Mouse (Mus musculus): ENCODE data around the gene Bcan. TPM values are rescaled to one million over a fixed set of nuclear protein-coding genes. Genes with fewer than 3 reads are reported as not detected.

Bcan gene
- 0.63 and 1.1 TPM in 2 replicates for polyA plus RNA-seq (2014; fragmentation: Nextera tagmentation; extraction: Ambion mirVana)

DNA sequence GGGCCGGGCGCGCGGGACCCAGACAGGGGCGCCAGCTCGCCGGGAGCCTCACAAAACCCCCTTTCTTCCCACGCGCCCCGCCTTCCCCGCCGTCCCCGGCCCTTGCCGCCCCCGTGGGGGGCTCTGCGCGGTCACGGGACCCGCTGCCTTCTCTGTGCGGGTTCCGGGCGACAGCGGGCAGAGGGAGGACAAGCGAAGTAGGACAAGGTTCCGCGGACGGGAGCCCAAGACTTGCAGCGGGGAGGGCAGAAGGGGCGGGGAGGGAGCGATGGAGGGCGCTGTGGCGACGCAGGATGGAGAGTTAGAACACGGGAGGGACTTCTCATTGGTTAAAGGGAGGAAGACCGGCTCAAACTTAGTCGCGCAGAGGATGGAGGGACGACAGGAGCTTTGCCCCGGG, at the start of gene Bcan:
Bcan (minus strand) TSS at position 50 of the 400 bp plus-strand sequence.
- Histone ChIP-seq H3K27me3 (replicated peaks; ENCODE audit: control insufficient read depth, insufficient read depth, low read length) (peaks cover 95% of the 10 kb centered on the region), H3K4me2 (ENCODE audit: low read depth, low read length) (peak within 1 kb of the TSS; percentile 76), H3K27ac (replicated peaks; ENCODE audit: low read depth, low read length) (no peak within 1 kb of the TSS), H3K4me1 (ENCODE audit: control insufficient read depth, insufficient read depth, low read length) (peaks cover 9% of the 10 kb centered on the region; the same call in 1 of the 2 replicates), H3K36me3 (ENCODE audit: control insufficient read depth, insufficient read depth, low read length) (no peaks in the 10 kb centered on the region), H3K4me3 (ENCODE audit: low read depth, low read length) (peak within 1 kb of the TSS; percentile 47), H3K9ac (ENCODE audit: low read depth, low read length) (peak within 1 kb of the TSS; percentile 51), H3K9me3 (ENCODE audit: control insufficient read depth, low read length) (no peaks in the 10 kb centered on the region)
- ATAC-seq (ENCODE audit: low read depth) (no peak), DNase-seq (ENCODE audit: low spot score) (peak; percentile 11)
- WGBS, result under 1% methylated on average over 26 of the region's 39 CpGs

DNA sequence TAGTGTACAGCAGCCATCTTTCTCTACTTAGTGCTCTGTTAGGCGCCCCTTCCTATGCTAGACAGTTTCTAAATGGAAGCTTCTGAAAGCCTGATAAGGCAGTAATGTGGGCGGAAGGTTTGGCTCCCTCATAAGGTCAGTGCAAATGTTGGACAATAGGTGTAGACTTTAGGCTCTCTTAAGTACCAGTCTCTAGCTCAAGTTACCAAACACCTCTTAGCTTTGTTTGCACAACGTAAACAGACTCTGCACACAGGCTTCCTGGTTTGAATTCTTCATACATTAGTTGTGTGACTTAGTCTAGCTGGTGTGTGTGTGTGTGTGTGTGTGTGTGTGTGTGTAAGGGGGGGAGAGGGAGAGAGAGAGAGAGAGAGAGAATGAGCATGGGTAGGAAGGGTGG, 49.5 kb upstream of the Bcan start:
- H3K36me3 ChIP-seq (ENCODE audit: control insufficient read depth, insufficient read depth, low read length), result peaks cover 37% of the 10 kb centered on the region
- H3K9me3 ChIP-seq (ENCODE audit: control insufficient read depth, low read length), result no peaks in the 10 kb centered on the region
- no peaks in the 10 kb centered on the region for H3K27me3 ChIP-seq (replicated peaks; ENCODE audit: control insufficient read depth, insufficient read depth, low read length)
- DNase-seq (ENCODE audit: low spot score) (peak; percentile 5), ATAC-seq (ENCODE audit: low read depth) (no peak; the same call in 1 of the 2 replicates)
- H3K4me1 ChIP-seq (ENCODE audit: control insufficient read depth, insufficient read depth, low read length), result no peaks in the 10 kb centered on the region
- H3K27ac ChIP-seq (replicated peaks; ENCODE audit: low read depth, low read length), result no peak overlapping the region
- 78% methylated on average over 3 of the region's 3 CpGs for WGBS
- no peak overlapping the region for H3K9ac ChIP-seq (ENCODE audit: low read depth, low read length)
- no peak overlapping the region for H3K4me2 ChIP-seq (ENCODE audit: low read depth, low read length)
- H3K4me3 ChIP-seq (ENCODE audit: low read depth, low read length), result no peak overlapping the region

DNA sequence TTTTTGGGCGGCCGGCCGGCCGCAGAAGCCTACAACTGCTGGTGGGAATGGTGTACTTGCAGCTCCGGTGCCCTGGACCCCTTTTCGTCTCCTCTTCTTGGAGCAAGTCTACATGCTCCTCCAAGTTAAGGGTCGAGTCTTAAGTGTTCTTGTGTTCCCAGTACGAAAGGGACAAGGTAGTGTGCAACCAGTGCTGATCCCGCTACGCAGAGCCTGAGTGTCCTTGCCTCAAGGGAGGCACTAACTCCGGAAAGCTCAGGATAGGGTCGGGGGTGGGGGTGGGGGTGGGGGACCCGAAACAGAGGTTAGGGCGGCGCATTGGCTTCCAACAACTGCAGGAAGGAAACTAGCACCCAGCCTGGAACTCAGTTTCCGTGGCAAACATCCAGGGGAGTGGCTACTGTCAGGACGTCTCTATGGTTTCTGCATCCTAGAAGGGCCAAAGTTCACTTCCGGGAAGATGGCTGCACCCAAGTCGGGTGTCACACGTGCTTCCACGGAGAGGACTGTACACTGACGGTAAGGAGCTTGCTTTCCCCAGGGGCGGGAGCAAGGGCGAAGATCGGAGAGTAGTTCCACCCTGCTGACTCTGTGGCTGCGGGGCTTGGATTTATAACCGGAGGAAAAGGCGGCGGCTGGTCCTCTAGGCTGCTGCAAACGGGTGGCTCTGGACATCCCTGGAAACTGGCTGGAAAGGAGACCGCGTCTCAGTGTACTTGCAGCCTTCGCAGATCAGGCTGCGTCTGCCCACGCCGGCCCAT, 42.8 kb upstream of the Bcan start, which contains the start of gene Gpatch4:
Gpatch4 (plus strand) TSS at position 448 of the 761 bp plus-strand sequence.
- Histone ChIP-seq H3K4me3 (ENCODE audit: low read depth, low read length) (peak within 1 kb of the TSS; percentile 72), H3K9ac (ENCODE audit: low read depth, low read length) (peak within 1 kb of the TSS; percentile 70), H3K27ac (replicated peaks; ENCODE audit: low read depth, low read length) (no peak within 1 kb of the TSS; the same call in 1 of the 2 replicates), H3K4me1 (ENCODE audit: control insufficient read depth, insufficient read depth, low read length) (peaks cover 4% of the 10 kb centered on the region; the same call in 1 of the 2 replicates), H3K27me3 (replicated peaks; ENCODE audit: control insufficient read depth, insufficient read depth, low read length) (peaks cover 7% of the 10 kb centered on the region; the same call in 1 of the 2 replicates), H3K36me3 (ENCODE audit: control insufficient read depth, insufficient read depth, low read length) (0 out of 2 replicates have a peak, but pooled peaks cover 4% of the 10 kb centered on the region), H3K9me3 (ENCODE audit: control insufficient read depth, low read length) (no peaks in the 10 kb centered on the region), H3K4me2 (ENCODE audit: low read depth, low read length) (peak within 1 kb of the TSS; percentile 80)
- 13% methylated on average over 31 of the region's 36 CpGs for WGBS
- peak; percentile 96 for ATAC-seq (ENCODE audit: low read depth)
- DNase-seq (ENCODE audit: low spot score), result peak; percentile 98

DNA sequence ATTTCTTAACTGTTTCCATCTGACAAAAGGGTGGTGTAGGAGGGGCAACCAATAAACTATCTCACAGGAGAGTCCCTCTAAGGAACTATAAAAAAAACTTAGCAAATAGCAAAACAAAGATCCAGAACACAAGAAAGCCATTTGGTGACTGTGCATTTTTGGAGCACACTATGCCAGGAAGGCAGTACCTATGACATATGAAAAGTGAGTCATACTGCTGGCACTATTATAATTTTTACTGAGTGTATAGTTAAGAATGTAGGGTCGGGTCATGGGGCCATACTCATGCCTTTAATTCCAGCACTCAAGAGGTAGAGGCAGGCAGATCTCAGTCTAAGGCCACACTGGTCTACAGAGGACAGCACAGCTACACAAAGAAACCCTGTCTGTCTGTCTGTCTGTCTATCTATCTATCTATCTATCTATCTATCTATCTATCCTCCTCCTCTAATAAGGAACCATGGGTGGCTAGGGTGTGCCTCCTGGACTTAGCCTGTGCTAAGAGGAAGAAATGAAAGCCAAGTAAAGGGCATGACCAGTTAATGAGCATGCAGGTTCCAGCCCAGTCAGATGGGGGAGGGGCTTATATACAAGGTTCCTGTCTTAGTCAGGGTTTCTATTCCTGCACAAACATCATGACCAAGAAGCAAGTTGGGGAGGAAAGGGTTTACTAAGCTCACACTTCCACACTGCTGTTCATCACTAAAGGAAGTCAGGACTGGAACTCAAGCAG, 35.7 kb upstream of the Bcan start:
- Histone ChIP-seq H3K27me3 (replicated peaks; ENCODE audit: control insufficient read depth, insufficient read depth, low read length) (peaks cover 23% of the 10 kb centered on the region), H3K4me2 (ENCODE audit: low read depth, low read length) (no peak overlapping the region), H3K9me3 (ENCODE audit: control insufficient read depth, low read length) (no peaks in the 10 kb centered on the region), H3K36me3 (ENCODE audit: control insufficient read depth, insufficient read depth, low read length) (no peaks in the 10 kb centered on the region), H3K4me3 (ENCODE audit: low read depth, low read length) (no peak overlapping the region), H3K4me1 (ENCODE audit: control insufficient read depth, insufficient read depth, low read length) (no peaks in the 10 kb centered on the region), H3K27ac (replicated peaks; ENCODE audit: low read depth, low read length) (no peak overlapping the region), H3K9ac (ENCODE audit: low read depth, low read length) (no peak overlapping the region)
- no peak for DNase-seq (ENCODE audit: low spot score)
- ATAC-seq (ENCODE audit: low read depth), result no peak
- WGBS, result 56% methylated on average over 1 of the region's 1 CpGs

DNA sequence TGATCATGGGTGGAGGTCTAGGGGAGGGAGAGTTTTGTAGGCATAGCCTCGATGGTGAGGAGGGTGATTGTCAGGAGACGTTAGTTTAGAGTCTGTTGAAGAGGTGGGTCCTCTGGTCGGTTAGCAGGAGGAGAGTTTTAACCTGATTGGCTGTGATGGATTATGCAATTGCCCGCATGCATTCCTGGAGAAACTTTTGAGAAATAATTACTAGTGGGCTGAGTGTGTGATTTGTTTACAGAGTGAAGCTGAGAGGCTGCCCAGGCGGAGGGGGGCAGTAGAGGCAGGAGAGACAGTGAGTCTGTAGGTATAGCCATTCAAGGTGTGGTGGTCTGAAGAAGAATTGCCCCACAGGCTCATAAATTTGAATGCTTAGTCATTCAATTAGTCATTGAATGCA, 33.5 kb upstream of the Bcan start:
- H3K9me3 ChIP-seq (ENCODE audit: control insufficient read depth, low read length), result 0 out of 2 replicates have a peak, but pooled peaks cover under 1% of the 10 kb centered on the region
- no peak overlapping the region for H3K9ac ChIP-seq (ENCODE audit: low read depth, low read length)
- ATAC-seq (ENCODE audit: low read depth), result no peak
- DNase-seq (ENCODE audit: low spot score), result no peak
- no peaks in the 10 kb centered on the region for H3K36me3 ChIP-seq (ENCODE audit: control insufficient read depth, insufficient read depth, low read length)
- H3K27me3 ChIP-seq (replicated peaks; ENCODE audit: control insufficient read depth, insufficient read depth, low read length), result peaks cover 24% of the 10 kb centered on the region
- no peaks in the 10 kb centered on the region for H3K4me1 ChIP-seq (ENCODE audit: control insufficient read depth, insufficient read depth, low read length)
- H3K4me2 ChIP-seq (ENCODE audit: low read depth, low read length), result no peak overlapping the region
- 64% methylated on average over 5 of the region's 5 CpGs for WGBS
- H3K4me3 ChIP-seq (ENCODE audit: low read depth, low read length), result no peak overlapping the region
- no peak overlapping the region for H3K27ac ChIP-seq (replicated peaks; ENCODE audit: low read depth, low read length)

DNA sequence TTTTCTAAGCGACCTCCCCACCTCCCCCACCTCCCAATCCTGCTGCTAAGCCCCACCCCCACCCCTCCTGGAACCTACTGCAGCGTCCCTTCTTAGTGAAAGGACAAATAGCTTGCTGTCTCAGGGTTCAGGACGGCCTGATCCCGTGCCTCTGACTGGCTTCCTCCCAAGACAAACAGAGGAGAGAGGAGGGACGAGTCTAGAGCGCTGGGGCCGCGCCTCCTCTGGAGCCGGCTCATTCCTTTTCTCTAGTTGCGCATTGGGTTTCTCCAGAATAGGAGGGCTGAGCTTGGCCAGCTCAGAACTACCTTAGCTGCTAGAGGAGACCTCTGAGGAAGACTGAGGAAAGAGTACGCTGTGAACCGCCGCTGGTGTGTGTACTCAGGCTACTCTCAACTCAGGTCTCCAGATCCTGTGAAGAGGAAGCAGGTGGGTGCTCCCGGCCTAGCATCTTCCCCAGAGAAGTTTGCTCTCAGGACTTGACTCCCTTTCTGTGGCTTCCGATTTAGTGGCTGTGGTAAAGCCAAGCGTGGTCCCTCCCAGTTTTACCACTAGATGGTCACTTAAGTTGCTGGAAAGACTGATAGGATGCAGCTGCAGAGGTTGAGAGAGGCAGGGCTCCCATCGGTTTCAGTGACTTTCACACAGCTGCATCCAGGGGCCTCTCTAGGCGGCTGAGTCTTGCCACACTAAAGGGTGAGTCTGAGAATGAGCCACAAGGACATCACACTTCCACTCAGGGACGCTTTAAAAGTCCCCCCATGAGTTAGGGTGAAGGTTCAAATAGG, 30.8 kb upstream of the Bcan start:
- no peaks in the 10 kb centered on the region for H3K36me3 ChIP-seq (ENCODE audit: control insufficient read depth, insufficient read depth, low read length)
- no peak overlapping the region for H3K4me2 ChIP-seq (ENCODE audit: low read depth, low read length)
- H3K9ac ChIP-seq (ENCODE audit: low read depth, low read length), result no peak overlapping the region
- WGBS, result 15% methylated on average over 19 of the region's 19 CpGs
- peaks cover 37% of the 10 kb centered on the region for H3K27me3 ChIP-seq (replicated peaks; ENCODE audit: control insufficient read depth, insufficient read depth, low read length)
- peaks cover 7% of the 10 kb centered on the region for H3K9me3 ChIP-seq (ENCODE audit: control insufficient read depth, low read length)
- H3K4me1 ChIP-seq (ENCODE audit: control insufficient read depth, insufficient read depth, low read length), result no peaks in the 10 kb centered on the region
- H3K27ac ChIP-seq (replicated peaks; ENCODE audit: low read depth, low read length), result no peak overlapping the region
- no peak overlapping the region for H3K4me3 ChIP-seq (ENCODE audit: low read depth, low read length)
- DNase-seq (ENCODE audit: low spot score) (peak; percentile 41), ATAC-seq (ENCODE audit: low read depth) (no peak)

DNA sequence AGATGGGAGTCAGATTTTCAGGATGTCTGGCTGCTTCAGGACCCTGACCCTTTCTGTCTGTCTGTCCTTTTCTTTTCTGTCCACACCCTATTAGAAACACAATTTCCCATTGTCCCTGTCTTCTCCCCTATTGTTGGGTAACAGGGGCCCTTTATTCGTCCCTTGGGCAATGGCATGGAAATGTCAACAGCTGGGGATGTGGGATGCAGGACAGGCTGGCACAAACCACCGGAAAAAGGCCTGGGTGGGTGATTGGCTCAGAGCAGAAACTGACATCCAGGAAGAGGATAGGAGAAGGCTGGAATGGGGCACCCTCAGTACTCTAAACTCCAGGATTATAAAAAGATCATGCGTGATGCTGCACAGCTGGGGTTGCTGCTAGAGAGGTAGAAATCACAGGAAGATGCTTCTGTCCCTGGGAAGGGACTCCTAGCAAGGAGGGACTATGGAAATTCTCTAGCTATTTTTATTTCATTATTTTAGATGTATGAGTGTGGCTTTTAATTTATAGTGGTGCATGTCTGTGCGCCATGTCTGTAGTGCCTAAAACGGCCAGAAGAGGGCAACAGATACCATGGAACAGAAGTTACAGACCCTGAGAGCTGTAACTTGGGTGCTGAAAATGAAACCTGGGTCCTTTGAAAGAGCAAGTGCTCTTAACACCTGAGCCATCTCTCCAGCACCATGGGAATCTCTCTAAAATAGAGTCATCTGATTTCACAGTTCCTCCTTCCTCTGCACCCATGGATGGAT, 27.6 kb upstream of the Bcan start, which contains the start of gene Hapln2:
Hapln2 (minus strand) TSS at position 150 of the 753 bp plus-strand sequence.
- DNase-seq (ENCODE audit: low spot score) (no peak), ATAC-seq (ENCODE audit: low read depth) (no peak)
- WGBS, result 44% methylated on average over 5 of the region's 5 CpGs
- Histone ChIP-seq H3K9ac (ENCODE audit: low read depth, low read length) (no peak within 1 kb of the TSS), H3K27me3 (replicated peaks; ENCODE audit: control insufficient read depth, insufficient read depth, low read length) (peaks cover 68% of the 10 kb centered on the region), H3K36me3 (ENCODE audit: control insufficient read depth, insufficient read depth, low read length) (no peaks in the 10 kb centered on the region), H3K27ac (replicated peaks; ENCODE audit: low read depth, low read length) (no peak within 1 kb of the TSS), H3K4me1 (ENCODE audit: control insufficient read depth, insufficient read depth, low read length) (peaks cover 9% of the 10 kb centered on the region), H3K4me2 (ENCODE audit: low read depth, low read length) (no peak within 1 kb of the TSS), H3K4me3 (ENCODE audit: low read depth, low read length) (no peak within 1 kb of the TSS), H3K9me3 (ENCODE audit: control insufficient read depth, low read length) (peaks cover 10% of the 10 kb centered on the region)
